Mouse (Mus musculus): ENCODE measurements around the gene Kdm4c.

GRCm38 (mm10) chr4:74315388-74315787 lies 73.1 kb downstream of the Kdm4c start:
- TF ChIP-seq USF1 (IDR thresholded peaks at IDR 0.05; ENCODE audit: low read depth) (no peak), POLR2A (IDR thresholded peaks at IDR 0.05; ENCODE audit: insufficient read length, low read depth) (no peak)

Data from myocyte (in vitro differentiated cells).